Mouse (Mus musculus) layer of hippocampus, adult 9-11 months (tissue): ENCODE measurements around the gene AL732309.1.

Source experiments
- DNase-seq: peaks from one replicate; pipeline ENCODE4 v3.0.0; 2022

AL732309.1 gene

DNA sequence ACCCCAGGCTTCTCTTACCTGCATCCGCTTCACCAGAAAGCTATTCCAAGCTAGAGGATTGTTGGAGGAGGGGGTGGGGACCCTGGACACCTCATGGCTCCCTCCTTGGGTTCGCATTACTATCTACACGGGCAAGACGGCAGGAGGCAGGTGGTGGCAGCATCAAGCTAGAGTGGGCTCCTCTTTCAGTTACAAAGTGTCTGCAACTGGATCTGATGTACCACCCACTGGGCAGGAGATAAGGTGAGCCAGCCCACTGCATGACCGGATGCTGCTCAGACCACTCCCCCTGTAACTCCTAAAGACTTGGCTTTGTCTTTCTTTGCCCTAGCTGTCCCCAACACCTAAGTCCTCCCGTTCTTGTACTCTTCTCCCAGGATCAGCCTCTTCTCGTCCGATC lies 10.0 kb downstream of the AL732309.1 start, which contains the start of gene Rnf224:
TSS of gene Rnf224 (minus strand) at position 174 of the 400 bp plus-strand sequence.
- DNase-seq, result no peak

DNA sequence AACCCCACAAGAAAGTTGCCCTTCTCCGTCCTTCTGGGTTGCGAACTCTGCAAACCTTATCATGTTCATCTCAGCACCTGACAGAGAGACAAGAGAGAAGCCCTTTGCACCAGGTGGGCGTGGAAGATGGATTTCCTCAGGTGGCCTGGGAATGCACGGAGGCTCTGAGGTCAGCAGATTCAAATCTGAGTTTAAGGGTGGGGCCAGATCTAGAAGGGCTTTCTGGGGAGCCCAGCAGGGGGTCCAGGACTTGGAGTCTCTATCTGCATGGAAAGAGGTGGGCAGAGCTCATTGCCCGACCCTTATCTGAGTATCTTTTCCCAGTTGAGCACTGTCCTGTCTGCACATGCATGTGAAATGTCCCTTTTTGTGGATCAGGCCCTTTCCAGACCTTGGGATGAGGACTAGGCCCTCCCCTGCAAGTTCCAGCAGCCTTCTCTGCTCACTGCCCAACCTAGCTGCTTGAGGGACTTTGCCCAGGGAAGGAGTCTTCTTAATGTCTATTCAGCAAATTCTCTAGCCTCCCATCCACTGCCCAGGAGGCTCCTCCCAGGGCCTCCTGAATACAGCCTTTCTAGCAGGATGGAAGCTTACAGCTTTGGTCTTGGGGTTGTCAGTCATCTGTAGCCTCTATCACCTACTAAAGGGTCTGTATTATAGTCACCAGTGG lies 12.0 kb downstream of the AL732309.1 start:
- DNase-seq, result no peak

DNA sequence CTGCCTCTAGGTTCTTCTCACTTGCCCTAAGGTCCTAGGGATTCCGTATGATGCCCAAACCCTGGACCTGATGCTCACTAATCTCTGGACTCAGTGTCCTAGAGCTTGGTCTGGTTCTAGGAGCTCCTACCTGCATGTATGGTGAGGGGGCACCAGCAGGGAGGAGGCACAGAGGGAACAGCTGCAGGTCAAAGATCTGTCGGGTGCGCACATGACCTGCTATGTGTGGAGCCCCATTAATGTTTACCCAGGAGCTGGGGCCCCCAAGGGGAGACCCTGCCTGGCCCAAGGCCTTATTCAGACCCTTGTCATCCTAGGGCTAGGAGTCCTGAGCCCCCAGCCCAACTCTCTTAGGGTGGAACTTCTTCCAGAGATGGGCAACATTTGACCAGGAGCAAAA lies 12.6 kb downstream of the AL732309.1 start, which contains the start of gene Slc34a3:
TSS of gene Slc34a3 (minus strand) at position 315 of the 400 bp plus-strand sequence.
- DNase-seq, result no peak

DNA sequence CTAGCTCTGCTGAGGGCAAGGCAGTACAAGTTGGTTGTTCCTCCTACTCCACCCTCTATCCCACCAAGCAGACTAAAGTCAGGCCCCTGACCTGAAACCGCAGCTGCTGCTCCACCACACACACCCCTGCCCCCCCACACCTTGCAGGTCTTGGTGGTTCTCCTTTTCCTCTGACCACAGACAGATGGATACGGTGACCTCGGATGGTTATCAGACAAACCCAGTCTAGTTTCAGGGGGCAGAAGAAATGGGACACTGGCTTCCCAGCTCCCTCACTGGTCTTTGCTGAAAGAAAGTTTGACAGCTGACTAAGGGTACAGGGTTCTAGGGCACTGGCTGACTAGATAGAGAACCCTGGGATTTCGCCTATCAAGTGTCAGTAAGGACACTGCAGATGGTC lies 13.2 kb downstream of the AL732309.1 start:
- no peak for DNase-seq

DNA sequence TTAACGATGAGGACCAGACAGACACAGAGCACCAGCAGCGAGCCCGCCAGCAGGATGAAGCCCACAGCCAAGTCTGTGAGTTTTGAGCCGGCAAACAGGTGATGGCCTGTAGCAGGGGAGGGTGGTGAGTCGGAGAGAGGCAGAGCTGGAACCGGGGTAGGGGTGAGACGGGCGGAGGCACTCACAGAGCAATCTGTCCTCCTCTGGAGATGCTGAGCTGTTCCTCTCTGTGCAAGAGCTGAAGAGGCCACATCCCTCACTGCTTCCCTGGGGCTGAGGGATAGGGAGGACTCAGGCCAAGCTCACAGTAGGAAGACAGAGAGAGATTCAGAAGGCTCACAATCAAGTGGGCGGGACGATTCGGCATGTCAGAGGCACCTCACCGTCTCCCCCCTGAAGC lies 15.6 kb downstream of the AL732309.1 start:
- no peak for DNase-seq

DNA sequence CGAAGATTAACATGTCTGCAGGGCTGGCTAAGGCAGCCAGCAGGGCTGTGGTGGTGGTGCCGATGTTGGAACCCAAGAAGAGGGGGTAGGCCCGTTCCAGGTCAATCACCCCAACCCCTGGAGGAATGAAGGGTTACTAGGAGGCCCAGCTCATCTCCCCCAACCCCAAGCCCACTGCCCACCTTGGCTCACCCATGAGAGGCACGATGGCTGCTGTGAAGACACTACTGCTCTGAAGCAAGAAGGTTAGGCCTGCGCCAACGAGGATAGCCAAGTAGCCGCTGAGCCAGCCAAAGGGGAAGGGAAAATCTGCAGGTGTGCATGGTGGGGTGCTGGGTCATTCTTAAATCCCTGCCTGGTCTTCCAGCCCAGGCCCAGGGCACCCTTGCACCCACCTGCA lies 16.1 kb downstream of the AL732309.1 start:
- DNase-seq, result no peak

DNA sequence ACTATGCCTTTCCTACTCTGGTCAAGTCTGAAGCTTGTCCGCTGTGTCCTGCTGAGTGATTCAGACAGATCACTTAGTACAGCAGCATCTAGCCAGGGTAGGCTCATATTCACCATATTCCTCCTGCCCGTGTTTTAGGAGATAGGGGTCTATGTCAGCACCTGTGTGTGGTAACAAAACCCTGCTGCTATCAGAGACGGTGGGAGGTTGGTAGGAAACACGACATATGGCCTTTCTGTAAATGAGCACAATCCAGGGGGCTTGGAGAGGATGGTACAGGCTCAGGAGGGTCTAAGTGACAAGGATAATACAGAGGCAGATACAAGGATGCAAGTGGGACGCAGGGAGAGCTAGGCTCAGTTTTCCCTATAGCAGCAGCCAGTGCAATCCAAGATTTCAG lies 17.1 kb downstream of the AL732309.1 start:
- DNase-seq, result no peak

DNA sequence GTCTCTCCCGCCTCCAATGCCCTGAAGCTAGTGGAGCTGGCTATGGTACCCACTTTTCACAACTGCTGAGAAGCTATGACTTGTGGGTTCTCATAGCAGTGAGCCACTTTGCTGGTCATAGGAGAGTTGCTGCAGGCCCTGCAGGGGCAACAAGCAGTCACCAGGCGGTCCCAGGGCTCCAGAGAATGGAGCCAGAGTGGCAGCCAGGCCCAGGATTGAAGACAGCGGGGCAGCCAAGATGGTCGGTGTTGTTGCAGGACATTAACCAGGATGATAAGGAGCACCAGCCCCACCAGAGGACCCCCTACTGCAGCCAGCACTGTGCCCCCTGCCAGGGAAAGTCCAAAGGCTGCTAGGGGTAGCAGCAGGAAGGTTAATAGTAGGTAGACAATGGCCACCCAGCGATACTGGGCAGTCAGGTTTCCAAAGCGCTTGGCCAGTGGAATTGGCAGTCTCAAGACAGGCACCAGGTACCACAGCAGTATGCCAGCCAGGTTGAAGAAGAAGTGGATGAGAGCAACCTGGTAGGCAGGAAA lies 17.6 kb downstream of the AL732309.1 start:
- no peak for DNase-seq

DNA sequence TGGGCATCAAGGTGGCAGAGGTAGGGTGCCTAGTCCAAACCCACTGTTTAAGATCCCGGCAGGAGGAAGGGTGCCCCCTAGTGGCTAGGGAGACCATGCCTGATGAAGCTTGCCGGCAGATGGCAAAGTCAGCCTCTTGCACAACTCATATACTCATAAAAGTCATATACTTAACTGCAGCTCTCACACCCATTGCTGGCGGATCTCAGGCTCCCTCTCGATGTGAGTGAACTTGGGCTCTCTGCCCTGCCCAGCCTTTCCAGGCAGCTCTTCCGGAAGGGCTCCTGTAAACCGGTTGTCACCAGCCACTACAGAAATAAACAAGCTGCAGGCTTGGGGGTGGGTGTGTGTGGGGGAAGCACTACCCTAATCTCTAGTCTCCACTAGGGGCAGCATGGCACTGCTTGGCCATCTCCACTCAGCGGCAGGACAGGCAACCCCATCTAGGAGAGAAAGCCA lies 18.2 kb downstream of the AL732309.1 start:
- DNase-seq, result peak; percentile 90

DNA sequence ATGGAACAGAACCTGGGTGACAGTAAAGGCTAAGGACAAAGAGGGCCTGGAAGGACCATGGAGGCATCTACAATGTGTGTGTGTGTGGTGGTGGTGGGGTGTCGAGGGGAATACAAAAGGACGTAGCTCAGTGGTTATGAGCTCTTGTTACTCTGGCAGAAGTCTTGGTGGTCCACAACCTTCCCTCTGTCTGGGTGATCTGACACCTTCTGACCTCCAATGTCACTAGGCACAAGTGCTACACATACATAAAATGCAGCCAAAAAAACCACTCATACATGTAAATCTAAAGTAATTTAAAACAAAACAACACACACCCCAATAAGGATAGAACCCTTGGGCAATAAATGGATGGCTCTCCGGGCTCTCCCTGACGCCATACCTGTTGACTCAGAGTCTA lies 19.3 kb downstream of the AL732309.1 start:
- no peak for DNase-seq

DNA sequence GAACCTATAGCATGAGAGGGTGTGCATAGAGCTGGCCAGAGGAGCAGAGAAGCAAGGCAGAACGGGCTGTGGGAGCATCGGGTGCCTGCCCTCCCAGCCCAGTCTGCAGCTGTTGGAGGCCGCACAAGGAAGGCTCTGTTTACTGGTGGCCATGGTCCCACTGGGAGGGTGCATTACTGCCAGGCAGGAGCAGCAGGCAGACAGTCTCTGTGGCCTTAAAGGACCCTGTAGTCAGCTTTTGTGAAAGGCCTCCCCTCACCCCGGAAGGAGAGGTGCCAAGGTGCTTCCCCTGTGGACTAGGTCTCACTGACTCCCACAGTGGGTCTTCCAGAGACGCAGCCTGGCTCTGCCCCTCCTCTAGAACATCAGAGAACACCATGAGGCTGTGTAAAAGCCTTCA lies 19.8 kb downstream of the AL732309.1 start:
- DNase-seq, result peak; percentile 83

DNA sequence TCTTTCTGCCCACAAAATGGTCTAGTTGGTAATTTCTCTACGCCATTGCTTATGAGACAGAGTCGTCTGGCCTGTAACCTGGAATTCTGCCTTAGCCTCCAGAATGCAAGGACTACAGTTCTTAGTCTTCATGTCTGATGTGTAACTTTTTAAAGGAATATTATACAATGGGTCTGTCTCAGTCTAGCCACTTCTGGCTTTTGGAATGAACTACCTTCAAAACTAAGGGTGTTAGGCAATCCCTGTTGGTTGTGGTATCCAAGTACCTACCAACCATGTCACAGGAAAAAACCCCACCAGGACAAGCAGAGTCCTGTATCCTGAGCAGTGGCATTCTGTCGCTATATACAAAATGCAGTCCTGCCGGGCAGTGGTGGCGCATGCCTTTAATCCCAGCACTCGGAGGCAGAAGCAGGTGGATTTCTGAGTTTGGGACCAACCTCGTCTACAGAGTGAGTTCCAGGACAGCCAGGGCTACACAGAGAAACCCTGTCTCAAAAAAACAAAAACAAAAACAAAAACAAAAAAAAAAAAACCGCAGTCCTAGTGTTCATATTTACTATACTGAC lies 20.8 kb downstream of the AL732309.1 start:
- DNase-seq, result no peak

DNA sequence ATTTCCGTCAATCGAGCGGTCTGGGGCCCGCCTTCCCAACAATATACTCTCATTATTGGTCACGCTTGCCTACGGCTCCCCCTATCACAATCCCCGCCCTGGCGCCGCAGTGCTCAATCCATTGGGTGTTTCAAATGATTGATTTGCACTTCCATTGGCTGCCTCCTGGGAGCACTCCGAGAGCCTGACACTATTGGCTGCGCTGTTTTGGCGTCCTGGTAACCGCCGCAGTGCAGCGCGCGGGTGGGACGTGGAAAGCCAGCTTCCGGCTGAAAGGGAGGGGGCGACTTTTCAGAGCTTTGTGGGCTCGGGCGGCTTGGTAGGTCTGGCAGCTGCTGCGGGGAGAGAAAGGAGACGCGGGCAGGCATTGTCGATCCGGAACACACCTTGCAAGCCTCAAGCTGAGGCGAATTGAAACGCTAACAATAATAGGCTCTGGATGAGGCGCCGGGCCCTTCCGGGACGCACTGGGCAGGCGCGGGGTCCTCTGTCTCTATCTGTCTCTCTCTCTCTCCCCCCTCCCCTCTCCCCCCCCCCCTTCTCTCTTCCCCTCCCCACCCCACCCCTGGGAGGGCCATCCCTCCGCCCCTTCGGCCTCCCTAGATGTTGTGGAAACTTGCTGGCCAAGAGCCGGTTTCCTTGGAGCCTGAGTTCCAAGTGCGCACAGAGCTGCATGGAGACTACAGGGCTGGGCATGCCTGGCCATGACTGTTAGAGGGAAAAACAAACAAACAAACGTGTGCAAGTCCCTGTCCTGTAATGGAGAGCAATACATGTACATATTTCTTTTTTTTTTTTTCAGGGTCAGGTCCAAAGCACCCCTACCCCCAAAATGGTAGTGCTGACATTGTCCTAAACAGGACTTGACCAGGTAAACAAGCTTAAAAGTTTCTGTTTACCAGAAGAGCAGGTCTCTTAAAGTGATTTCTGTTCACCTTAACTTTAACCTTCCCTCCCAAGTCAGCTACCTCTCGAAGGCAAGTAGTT lies 21.6 kb downstream of the AL732309.1 start:
- DNase-seq, result peak; percentile 100

DNA sequence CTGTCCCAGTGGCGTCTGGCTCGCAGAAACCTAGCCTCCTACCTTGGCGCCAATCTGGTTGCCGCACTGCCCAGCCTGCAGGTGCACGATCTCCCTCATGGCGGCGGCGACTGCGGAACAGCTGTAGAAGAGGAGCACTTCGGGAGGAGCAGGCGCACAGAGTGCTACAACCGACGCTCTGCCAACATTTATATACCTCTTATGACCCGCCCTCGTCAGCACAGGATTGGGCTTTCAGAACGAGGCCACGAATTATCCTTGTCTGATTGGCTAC lies 22.2 kb downstream of the AL732309.1 start, which contains the start of gene Tubb4b:
TSS of gene Tubb4b (minus strand) at position 211 of the 274 bp plus-strand sequence.
- no peak for DNase-seq

DNA sequence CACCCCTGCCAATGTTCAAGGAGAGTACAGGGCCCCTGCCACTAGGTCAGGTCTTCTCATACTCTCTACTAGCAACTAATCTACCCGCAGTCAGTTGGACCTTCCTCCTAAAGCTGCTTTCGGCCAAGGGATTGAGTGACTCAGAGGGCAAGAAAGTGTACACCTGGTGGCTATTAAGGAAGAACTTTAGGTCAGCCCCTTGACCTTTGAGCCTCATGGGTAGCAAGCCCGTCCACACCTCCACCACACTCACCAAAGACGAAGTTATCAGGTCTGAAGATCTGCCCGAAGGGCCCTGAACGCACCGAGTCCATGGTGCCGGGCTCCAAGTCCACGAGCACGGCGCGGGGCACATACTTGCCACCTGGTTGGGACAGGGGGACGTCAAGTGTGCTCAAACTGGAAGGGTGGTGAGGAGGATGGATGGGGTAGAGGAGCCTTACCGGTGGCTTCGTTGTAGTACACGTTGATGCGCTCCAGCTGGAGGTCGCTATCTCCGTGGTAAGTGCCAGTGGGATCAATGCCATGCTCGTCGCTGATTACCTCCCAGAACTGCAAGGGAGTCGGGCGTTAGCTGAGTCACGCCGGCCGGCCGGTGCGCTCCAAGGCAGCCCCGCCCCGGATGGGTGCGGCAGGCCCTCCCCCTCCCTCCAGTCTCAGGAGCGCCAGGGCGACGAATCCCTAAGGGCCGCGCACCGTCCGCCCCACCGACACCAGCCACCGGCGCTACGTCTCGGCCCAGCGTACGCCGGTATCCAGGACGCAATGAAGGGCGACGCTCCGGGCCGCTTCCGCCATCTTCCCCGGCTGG lies 22.8 kb downstream of the AL732309.1 start:
- DNase-seq, result peak; percentile 83

DNA sequence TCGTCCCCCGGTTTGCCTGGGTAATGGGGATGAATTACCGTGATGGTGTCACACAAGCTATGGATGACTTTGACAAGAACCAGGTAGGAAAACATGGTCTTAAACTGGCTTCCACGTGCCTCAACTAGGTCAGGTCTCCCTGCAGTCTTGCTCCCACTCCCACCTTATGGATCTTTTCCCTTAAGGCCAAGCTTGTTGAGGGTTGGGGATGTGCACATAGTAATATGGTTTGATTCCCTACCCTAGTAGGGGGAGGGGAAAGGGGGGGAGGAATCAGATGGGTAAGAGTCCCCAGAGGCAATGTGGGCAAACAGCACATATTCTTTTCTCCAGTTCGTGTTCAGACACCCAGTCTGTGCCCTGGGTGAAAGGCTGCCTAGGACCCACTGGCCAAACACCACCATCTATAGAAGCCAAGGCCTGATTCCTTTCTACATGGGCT lies 25.3 kb downstream of the AL732309.1 start:
- no peak for DNase-seq

DNA sequence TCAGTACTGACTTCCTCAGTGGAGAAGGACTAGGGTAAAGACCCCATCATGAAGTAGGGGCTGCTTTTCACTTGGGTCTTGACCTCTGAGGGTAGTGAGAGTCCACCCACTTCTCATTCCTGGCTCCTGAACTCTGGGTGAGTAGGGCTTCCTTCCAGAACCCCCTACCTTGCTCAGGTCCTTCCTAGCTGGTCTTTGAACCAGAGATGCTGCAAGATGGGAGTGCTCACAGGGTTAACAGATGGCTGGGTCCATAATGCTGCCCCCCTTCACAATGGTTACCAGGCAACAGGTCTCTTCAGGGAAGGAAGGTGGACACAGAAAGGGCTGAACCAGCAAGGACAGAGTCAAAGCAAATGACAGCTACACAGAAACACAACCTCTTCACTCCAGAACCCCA lies 28.2 kb downstream of the AL732309.1 start, which contains the start of gene Fam166a:
TSS of gene Fam166a (plus strand) at position 301 of the 400 bp plus-strand sequence.
- no peak for DNase-seq

DNA sequence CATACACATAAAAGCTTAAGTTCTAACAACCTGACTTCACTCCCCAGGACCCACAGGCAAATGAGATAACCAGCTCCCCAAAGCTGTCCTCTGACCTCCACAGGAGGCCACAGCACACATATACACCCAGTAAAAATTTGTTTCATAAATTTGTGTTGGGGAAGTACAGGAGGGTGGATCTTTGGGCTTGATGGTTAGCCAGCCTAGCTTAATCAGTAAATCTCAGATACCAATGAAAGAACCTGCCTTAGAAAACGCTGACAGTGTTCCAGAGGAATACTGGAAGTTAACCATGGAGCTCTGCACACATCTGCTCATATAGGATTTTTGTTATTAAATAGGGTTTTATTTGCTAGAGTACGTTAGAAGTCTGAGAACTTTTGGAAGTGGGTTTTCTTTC lies 29.0 kb downstream of the AL732309.1 start:
- DNase-seq, result no peak

DNA sequence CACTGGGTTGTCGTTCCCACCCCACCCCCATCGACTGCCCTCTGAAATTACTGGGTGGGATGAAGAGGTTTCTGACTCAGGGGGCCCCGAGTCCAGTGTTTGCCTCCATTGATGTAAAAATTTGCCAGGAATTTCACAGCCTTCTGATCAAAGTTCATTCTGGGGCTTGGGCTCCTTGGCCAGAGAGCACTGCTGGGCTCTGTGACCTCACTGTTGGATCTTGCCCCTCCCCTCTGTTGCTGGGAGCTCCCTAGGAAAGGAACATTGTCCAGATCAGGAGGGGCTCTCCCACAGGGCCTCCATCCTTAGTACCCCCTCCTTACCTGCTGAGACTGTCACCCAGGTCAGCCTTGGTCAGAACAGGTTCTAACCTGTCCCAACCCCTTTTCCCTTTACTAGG lies 32.2 kb downstream of the AL732309.1 start, which contains the start of gene Stpg3:
TSS of gene Stpg3 (minus strand) at position 194 of the 400 bp plus-strand sequence.
- DNase-seq, result no peak

DNA sequence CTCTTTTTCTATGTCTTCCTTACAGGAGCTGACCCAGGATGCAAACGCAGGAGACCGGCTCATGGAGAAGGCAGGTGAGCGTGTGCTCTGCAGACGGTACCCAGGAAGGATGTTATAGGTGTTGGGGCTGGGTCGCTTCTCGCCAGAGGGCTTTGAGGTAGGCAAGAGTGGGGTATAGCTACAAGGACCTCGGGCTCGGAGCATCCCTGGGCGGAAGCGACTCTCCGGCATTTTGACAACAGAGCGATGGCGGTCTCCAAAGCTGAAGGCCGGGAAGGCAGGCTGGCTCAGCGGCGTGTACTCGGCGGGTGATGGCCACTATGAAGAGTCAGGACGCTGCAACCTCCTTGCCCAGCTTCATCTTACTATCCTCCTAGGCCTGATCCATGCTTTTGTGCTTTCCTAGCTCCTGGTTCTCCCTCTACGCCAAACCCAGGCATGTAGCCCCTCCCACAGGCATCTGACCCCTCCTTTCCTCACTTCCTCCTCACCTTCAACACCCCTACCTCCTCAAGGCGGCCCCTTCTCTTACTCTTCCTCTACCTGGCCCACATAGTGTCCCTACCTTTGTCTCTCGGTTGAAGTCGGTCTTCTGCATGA lies 33.3 kb downstream of the AL732309.1 start:
- DNase-seq, result no peak

DNA sequence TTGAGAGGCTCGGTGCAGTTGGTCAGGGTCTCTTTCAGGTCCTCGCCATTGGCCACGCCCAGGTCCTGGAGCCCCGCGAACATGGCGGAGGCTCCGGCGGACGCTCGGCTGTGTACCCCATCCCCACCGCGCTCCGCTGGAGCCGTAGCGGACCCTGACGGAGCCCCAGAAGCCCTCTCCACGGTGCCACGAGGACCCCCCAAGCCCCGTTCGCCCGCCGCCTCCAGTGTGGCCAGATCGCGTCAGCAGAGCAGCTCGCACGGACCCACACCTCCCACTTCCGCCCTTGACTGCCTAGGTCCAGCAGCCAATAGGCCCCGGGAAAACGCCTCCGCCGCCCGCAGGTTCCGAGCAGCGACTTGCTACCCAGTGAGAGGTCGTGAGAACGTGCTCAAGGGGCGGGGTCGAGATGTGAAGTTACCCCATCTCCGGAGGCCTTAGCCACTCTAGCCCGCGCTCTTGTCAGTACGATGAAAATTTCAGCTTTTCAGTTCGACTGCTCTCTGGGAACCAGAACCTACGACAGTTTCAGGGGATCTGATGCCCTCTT lies 35.5 kb downstream of the AL732309.1 start, which contains the start of gene Nelfb:
TSS of gene Nelfb (minus strand) at position 369 of the 550 bp plus-strand sequence.
- peak; percentile 86 for DNase-seq
